Mouse (Mus musculus): ENCODE results near the gene Mycbp. TPM values are rescaled to one million over a fixed set of nuclear protein-coding genes. Genes with fewer than 3 reads are reported as not detected.
A peak's percentile ranks its signal among the peaks of the same experiment; 100 is the strongest.

Mycbp gene
- 10 to 100 TPM; 17.1 to 18.5 TPM for total RNA-seq (2021)
- long read RNA-seq, experiment 1, transcript Mycbp-201 (5 exons, 1,685 nt), result major isoform, 35 of 48 reads
- long read RNA-seq, experiment 1, partial matches to known transcripts, result 0 of 48 reads
- long read RNA-seq, experiment 1, other reads (novel, unspliced or antisense), result 4 of 48 reads
- long read RNA-seq, experiment 2, transcript Mycbp-201 (5 exons, 1,685 nt), result major isoform, 26 of 32 reads
- long read RNA-seq, experiment 2, partial matches to known transcripts, result 1 of 32 reads
- long read RNA-seq, experiment 2, other reads (novel, unspliced or antisense), result 2 of 32 reads

DNA sequence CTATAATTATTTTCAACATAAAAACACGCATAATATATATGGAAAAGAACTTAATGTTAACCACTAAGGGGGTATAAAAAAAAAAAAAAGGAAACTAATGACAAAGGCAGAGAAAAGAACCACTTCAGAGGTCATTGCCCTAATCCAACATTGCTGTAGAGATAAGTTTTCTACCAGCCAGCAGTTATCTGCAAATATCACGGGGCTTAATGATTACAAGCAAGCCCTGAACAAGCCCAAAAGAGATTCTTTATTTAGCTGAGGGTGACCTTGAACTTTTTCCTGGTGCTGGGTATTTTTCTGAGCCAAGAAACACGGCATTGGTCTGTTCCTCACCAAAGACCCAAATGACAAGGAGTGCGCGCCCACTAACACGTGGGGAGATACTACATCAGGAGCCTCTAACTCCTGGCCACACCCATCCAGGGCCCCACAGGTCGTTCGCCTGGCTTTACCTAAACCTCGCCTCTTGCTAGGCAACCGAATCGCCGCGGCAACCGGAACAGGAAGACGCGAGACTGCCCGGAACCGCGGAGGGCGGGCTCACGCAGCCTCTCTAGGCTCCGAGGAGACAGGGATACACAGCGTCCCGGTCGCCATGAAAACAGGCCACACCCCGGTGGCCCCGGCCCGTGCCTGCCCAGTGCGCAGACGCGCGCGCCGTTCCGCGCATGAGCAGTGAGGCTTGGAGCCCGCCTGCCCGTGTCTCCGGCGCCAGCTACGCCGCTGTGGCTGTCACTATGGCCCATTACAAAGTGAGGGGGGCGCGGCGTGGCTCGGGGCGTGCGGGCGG lies at the start of gene Mycbp:
Gene Mycbp (plus strand): TSS at position 500 of the 793 bp plus-strand sequence.
- peak; percentile 98 to 99 for DNase-seq
- intact Hi-C loops (cut with DNase I), result no loop called here

DNA sequence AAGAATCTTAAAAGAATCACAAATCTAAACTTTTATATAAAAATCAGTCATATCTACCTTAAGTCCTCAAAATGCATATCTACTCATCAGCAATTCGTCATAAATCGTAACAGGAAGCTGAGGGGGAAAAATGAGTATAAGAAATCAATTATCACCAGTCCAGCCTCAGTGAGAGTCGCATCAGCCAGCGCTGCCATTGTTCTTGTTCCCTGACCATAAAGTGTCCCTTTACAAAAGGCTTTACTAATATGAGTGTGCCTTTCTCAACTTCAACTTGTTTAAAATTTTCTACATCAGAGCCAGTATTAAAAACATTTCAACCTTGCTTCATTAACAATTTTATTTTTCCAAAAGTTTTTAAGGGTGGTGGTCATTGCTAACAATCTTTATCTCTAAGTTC lies 47.7 kb upstream of the Mycbp start:
- no peak for DNase-seq
- intact Hi-C loops (cut with DNase I), result no loop called here

DNA sequence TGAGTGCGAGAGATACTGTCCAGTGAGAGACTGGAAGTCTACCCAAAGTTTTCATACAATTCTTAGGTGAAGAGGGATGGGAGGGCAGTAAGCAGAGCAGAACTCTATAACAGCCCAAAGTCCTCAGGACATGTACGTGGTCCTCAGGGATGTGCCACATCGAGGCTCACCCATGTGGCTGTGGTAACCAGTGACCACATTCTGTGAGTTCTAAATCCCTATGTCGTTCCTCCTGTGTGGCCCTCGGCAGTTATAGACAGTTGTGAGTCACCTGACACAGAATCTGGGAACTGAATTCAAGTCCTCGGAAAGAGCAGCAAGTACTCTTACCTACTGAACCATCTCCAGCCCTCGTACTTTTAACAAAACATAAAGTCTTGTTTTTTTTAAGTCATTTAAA lies 46.5 kb upstream of the Mycbp start:
- intact Hi-C loops (cut with DNase I), result no loop called here
- DNase-seq, result no peak

DNA sequence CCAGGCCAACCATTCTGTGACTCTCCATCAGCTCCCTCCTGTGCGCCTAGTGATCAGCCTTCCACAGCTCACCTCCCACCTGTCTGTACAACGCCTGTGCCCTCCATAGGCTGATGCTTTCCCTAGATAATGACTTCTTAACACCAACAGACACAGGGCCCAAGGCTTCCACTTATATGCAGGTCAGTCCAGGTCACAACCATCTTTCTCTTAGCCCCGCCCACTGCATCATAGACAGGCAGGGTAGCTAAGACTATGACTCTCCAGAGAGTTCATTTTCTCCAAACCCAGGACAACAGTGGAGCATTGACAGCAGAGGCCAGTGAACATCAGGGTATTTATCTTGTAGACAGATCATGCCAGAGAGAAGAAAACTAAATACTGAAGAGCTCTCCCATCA lies 45.3 kb upstream of the Mycbp start, which contains the start of gene 4933427I04Rik:
Gene 4933427I04Rik (plus strand): TSS at position 301 of the 400 bp plus-strand sequence.
- DNase-seq, result no peak
- intact Hi-C loops (cut with DNase I), result no loop called here

DNA sequence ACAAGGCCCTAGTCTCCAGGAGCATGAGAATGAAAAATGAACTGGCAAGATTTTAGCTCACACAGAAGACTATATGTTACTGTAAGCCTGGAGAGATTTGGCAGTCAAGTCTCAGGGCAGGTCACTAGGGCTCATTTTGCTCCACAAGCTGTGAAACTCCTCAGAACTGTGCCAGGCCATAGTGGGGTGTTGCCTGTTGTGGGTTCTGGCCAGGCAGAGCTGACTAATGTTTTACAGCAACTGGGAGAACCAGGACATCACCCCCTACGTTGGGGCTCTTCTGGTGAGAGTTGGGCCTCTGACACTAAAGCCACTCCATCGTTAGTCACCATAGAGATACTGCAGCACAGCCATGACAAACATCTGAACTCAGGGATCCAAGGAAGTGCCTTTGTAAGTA lies 44.8 kb upstream of the Mycbp start:
- intact Hi-C loops (cut with DNase I), result no loop called here

DNA sequence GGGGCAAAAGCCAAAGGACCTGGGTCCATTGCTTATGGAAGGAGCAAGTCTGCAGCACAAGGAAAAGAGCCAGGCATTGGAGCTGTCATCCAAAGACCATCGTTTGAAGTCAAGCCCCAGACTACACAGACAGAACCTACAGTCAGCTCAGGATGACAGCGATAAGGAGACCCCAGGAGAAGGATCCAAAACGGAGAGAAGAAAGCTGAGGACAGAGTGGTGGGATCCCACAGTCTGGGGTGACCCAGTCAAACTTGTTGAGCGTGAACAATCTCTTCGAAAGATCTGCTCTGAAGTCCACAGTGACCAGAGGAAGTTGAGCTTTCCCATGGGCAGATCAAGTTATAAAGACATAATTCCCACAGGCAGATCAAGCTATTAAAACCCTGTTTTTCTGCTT lies 44.0 kb upstream of the Mycbp start:
- intact Hi-C loops (cut with DNase I), result no loop called here
- no peak for DNase-seq

More for the DNA sequence above, 44.8 kb upstream of the Mycbp start:
- no peak for DNase-seq

DNA sequence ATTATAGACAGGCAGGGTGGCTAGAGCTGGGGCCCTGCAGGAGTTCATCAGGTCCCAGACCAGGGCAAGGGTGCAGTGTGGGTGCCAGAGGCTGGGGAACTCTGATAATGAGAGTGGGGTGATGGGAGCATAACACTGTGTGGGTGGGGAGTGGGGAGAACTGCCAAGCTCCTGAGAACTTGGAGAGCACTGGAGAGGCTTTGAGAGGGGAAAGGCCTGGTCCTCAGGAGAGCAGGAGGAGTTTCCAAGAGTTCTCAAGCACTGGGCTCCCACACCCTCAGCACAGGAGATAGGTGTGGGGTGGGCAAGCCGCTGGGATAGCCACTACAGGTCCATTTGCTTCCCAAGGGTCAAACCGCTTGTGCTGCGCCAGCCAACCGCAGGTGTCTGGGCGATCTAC lies 10.9 kb upstream of the Mycbp start:
- intact Hi-C loops (cut with DNase I), result loop anchor here (10.0 kb wide), 1 partner anchor 299 kb away; no protein-coding TSS in a partner anchor
- no peak for DNase-seq

DNA sequence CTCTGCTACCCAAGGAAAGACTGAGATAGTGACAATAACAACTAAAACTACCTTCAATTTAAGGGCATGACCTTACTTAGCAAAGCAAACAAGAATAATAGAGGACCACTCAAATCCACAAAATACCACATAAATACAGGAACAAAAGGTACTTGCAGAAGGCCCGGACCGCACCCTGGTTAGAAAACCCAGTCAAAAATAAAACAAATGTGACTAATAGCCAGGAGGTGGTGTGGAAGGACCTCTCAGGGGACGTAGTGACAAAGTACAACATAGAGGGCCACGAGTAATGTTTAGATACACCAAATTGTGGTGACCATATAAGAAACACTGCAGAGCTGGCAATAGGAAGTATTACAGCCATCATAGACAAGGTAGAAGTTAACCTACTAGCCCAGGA lies 10.3 kb upstream of the Mycbp start:
- intact Hi-C loops (cut with DNase I), result loop anchor here (10.0 kb wide), 1 partner anchor 299 kb away; no protein-coding TSS in a partner anchor

DNA sequence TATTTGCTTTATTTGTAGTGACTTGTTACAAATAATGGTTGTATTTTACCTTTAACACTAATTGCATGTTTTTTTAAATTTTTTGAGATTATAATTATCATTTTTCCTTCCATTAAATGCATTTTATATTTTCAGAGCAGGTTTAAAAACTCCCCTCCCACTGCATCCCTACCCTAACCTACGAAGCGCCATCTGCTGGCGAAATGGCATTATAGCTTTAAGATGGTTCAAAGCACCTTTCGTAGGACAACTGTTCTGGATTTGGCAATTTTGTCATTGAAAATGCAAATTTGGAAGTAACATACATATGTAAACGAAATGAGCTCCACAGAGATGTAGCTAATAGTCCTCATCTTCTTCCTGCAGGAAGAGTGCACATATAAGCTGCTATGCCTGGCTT lies 5.9 kb upstream of the Mycbp start:
- intact Hi-C loops (cut with DNase I), result loop anchor here (5.0 to 10.0 kb wide), 2 partner anchors 141 to 304 kb away; no protein-coding TSS in a partner anchor
- peak in 1 of 2 experiments; percentile 12 for DNase-seq

More for the DNA sequence above, 10.3 kb upstream of the Mycbp start:
- no peak for DNase-seq

DNA sequence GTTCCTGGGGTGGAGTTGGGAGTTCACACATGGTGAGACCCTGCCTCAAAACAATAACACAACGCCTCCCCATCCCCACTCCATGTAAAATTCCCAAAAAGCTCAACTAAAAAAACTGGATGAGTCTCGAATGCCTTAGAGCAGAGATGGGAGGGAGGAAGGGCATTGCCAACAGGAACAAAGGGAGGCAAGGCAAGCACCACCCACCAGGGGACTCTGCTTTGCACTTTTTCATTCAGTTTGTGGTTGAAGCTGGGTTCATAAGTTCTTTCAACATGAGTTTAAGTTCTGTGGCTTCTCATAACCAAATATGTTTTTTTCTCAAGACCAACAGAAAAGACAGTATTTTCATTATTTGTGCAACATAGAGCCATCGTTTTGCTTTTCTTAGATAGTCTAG lies 1.2 kb upstream of the Mycbp start:
- intact Hi-C loops (cut with DNase I), result no loop called here
- DNase-seq, result no peak

DNA sequence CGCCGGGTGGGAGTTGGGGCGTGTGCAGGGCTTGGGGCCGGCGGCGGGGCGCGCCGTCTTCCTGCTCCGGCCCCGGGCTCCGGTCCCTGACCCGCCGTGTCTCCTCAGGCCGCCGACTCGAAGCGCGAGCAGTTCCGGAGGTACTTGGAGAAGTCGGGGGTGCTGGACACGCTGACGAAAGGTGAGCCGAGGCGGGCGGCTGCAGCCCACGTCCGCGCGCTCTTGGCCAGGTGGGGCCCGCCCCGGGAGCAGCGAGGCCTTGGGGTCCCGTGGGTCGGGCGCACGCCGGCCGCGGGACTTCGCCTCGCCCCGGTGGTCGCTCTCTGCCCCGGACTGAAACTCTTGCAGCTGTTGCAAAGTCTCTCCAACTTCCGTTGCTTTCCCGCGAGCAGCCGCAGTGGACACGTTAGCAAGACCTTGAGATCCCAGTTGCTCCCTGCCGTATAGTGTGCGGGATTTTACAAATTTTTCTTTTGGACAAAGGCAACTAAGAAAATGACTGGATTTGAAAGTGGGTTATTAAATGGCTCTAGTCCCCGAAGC lies 565 bp downstream of the Mycbp start:
- intact Hi-C loops (cut with DNase I), result no loop called here

DNA sequence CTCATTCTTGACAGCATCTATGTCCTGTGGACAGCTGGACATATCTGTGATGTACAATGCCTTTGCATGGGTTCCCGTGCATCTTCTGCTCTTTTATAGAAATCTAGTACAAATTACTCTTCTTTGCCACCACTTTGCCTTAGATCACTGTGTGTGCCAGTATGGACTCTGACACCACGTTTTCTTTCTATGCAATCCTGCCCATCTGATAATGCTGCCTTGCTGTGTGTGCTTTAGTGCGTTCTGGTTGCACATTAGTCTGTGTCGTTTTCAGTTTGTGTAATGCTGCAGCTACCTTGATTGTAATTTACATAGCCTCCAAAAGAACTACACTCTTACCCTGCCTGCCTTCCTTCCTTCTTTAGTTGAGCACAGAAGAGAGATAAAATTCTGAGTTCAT lies 6.9 kb downstream of the Mycbp start:
- intact Hi-C loops (cut with DNase I), result no loop called here
- no peak for DNase-seq

More for the DNA sequence above, 565 bp downstream of the Mycbp start:
- no peak for DNase-seq

DNA sequence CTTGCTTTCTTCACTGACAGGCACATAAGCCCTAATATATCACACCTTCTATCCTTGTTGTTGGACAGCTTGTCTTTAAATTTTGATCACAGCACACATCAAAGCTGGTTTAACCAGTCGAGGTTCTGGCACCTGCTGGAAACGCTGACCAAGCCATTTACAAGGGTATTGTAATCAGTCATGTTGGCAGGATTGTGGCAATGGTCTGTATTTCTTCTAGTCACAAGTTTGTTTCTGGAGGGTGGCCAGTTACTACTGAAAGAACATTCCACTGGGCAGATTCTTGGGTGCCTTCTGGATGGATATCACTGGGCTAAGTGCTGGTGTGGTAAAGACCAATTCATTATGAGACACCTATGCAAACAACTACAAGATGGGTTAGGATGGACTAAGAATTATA lies 7.8 kb downstream of the Mycbp start:
- intact Hi-C loops (cut with DNase I), result no loop called here
- no peak for DNase-seq

DNA sequence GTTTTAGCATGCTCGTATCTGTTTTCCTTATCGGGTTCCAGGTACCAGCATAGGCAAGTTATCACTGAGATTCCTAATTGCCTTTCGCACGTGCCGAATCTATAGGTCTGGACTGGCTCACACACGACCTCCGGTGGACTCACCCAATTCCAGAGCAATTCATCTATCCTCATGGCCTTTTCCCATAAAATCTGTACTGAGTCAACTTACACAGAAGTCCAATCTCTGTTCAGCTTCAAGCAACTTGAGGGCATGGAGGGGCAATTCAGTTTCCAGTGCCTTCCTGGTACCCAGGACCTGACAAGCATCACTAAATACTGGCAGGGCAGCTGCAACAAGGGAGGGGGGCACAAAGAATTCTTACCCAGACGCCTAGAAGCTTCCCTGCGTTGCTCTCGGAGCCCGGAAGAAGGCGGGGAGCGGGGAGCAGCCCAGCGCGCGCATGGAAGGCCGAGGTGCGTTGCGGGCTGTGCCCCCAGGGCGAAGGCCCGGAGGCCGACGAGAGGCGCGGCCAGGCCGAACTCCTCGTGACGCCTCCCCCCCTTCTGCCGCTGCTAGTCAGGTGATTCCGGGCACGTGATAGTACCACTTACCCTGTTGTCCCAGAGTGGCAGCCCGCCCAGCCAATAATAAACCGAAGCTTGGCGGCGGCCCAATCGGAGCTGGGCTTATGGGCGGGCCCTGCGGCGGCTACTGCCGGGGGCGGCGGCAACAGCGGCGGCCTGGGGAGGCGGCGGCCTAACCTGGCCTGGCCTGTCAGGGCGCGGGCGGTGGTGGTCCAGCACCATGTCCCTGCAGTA lies 12.3 kb downstream of the Mycbp start, which contains the start of gene Rragc:
Gene Rragc (plus strand): TSS at position 699 of the 800 bp plus-strand sequence.
- peak; percentile 100 for DNase-seq
- intact Hi-C loops (cut with DNase I), result no loop called here

DNA sequence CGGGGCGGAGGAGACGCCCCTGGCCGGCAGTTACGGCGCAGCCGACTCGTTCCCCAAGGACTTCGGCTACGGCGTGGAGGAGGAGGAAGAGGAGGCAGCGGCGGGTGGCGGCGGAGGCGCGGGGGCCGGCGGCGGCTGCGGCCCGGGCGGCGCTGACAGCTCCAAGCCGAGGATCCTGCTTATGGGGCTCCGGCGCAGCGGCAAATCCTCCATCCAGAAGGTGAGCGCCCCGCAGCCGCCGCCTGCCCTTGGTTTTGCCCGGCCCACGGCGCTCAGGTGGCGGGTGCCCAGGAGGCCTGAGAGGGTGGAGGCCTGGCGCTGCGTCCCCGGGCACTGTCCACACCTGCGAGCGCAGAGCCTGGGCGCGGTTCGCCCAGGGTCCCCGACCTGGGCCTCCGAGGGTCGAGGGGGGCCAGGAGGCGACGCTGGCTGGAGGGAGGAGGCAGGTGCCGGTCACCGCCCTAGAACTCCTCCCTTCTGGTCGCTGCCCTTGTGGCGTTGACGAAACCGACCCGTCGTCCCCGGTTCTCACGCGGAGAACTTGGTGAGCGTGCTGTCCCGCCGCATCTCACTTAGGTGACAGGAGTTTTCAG lies 13.0 kb downstream of the Mycbp start, which contains the start of gene 4930535I16Rik:
Gene 4930535I16Rik (minus strand): TSS at position 475 of the 593 bp plus-strand sequence.
- peak in 1 of 2 experiments; percentile 12 for DNase-seq
- intact Hi-C loops (cut with DNase I), result no loop called here

DNA sequence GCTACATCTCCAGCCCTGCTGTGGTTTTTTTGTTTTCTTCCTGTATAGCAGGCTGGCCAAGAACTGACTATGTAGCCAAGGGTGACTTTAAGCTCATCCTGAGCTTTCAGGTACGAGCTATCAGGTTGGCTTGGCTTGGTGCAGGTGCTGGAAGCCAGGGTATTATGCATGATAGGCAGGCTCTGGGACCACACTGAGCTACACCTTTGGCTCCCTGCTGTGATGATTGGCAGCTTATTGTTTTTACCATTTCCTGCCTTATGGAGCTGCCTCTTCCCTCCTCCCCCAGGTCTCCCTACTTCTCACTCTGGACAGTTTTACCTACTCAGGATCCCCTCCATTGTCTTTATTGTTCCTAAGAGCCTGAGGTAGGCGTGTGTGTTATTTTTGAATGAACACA lies 14.2 kb downstream of the Mycbp start:
- no peak for DNase-seq
- intact Hi-C loops (cut with DNase I), result no loop called here

DNA sequence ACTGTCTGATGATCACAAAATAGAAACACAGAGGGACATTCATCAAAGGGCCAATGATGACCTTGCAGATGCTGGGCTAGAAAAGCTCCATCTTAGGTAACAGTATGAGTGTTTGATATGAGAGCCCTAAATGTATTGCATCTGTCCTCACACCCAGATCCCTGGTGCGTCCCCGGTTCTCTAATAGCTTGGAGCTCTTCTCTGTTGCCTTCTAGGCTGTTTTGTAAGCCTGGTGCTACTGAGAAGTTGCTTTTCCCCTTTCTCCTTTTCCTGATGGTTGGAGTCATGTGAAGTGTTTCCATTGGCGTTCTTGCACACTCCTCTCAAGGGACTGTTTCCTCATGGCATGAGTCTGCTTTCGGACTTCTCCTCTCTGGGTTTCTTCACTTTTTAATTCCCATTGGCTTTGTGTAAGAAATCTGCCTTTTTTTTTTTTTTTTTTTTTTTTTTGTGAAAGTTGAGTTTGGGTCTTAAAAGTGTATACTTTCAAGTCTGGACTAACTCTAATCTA lies 16.5 kb downstream of the Mycbp start:
- no peak for DNase-seq
- intact Hi-C loops (cut with DNase I), result no loop called here

DNA sequence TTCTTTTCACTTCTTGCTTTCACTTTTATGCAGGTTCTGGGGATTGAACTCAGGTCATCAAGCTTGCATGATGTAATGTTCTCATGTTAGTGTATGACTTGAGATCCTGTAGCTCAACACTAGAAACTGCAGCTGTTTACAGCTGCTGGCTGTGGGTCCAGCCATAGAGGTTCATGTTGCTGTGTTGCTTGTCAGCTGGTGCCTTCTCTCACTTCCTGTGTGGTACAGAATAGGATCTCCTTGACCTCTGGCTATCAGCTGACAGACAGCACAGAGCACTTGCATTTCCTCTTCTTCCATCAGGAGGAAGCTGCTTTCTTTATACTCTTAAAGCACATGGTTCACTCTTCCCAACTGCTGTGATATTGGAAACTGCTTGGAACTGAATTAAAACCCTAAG lies 23.3 kb downstream of the Mycbp start:
- DNase-seq, result no peak
- intact Hi-C loops (cut with DNase I), result no loop called here

DNA sequence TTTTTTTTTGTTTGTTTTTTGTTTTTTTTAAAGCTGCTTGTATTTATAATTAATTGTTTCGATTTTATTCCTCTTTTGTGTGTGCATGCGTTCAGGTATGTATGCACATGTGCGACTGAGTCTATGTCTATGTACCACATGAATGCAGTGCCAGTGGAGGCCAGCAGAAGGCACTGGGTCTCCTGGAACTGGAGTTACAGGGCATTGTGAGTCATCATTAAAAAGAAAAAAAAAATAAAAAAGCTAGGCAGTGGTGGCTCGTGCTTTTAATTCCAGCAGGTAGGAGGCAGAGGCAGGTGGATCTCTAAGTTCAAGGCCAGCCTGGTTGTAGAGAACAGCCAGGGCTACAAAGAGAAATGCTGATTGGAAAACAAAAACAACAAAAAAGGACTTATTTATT lies 25.4 kb downstream of the Mycbp start:
- intact Hi-C loops (cut with DNase I), result no loop called here

DNA sequence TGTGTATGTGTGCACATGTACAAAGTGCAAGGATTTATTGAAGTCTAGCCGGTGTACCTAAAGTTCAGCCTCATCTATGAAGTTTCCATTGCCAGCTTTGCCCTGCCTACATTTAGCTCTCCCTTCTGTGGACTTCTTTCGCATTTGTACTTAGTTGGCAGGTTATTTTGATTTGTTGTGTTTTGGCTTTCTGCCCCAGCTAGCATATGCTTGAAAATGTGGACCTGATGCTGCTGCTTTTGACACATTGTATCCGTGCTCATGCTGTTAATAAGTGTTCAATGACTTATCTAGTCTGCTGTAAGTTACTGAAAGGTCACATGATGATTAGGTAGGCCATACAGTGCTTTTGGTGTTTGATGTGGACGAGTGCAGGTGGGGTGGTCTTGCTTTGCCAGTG lies 29.7 kb downstream of the Mycbp start:
- DNase-seq, result no peak
- intact Hi-C loops (cut with DNase I), result no loop called here

More for the DNA sequence above, 25.4 kb downstream of the Mycbp start:
- DNase-seq, result no peak

Data from gastrocnemius, postnatal 36 days (tissue).